Mouse (Mus musculus): Measurements from ENCODE around the gene Atp5b. TPM values are rescaled to one million over a fixed set of nuclear protein-coding genes. Genes with fewer than 3 reads are reported as not detected.
"Not testable (repeated sequence)": the region's sequence is repeated elsewhere in the genome, so short reads cannot be mapped to it uniquely, and the experiment has no call there.

Gene Atp5b
- 1,000 to 10,000 TPM; 1,550 to 1,901 TPM for total RNA-seq (2021)

- intact Hi-C loops (cut with DNase I) = no loop called here
- DNase-seq (ENCODE audit: low spot score in 2 of 2) = peak; percentile 96 to 98
Measured at GRCm38 (mm10) chr10:128082880-128083421, at the start of gene Atp5b. TSS of gene Atp5b (plus strand) at chr10:128083273.

- intact Hi-C loops (cut with DNase I) = no loop called here
- peak; percentile 25 to 32 for DNase-seq (ENCODE audit: low spot score in 2 of 2)
Measured at GRCm38 (mm10) chr10:128036746-128037425, 46.2 kb upstream of the Atp5b start.

- intact Hi-C loops (cut with DNase I) = no loop called here
- no peak for DNase-seq (ENCODE audit: low spot score in 2 of 2)
Measured at GRCm38 (mm10) chr10:128037921-128038320, 45.2 kb upstream of the Atp5b start.

- DNase-seq (ENCODE audit: low spot score in 2 of 2) = no peak
- intact Hi-C loops (cut with DNase I) = no loop called here
Measured at GRCm38 (mm10) chr10:128039167-128039566, 43.9 kb upstream of the Atp5b start.

GRCm38 (mm10) chr10:128039858-128040257 is 43.2 kb upstream of the Atp5b start:
- DNase-seq (ENCODE audit: low spot score in 2 of 2) = no peak
- intact Hi-C loops (cut with DNase I) = no loop called here

GRCm38 (mm10) chr10:128040293-128040692 is 42.8 kb upstream of the Atp5b start:
- no peak for DNase-seq (ENCODE audit: low spot score in 2 of 2)
- intact Hi-C loops (cut with DNase I) = no loop called here

GRCm38 (mm10) chr10:128041636-128042035 is 41.4 kb upstream of the Atp5b start:
- no peak for DNase-seq (ENCODE audit: low spot score in 2 of 2)
- intact Hi-C loops (cut with DNase I) = no loop called here

GRCm38 (mm10) chr10:128042466-128042865 is 40.6 kb upstream of the Atp5b start:
- DNase-seq (ENCODE audit: low spot score in 2 of 2) = no peak
- intact Hi-C loops (cut with DNase I) = no loop called here

- no peak for DNase-seq (ENCODE audit: low spot score in 2 of 2)
- intact Hi-C loops (cut with DNase I) = no loop called here
Measured at GRCm38 (mm10) chr10:128043041-128043835, 39.8 kb upstream of the Atp5b start.

- no peak for DNase-seq (ENCODE audit: low spot score in 2 of 2)
- intact Hi-C loops (cut with DNase I) = no loop called here
Measured at GRCm38 (mm10) chr10:128048157-128048556, 34.9 kb upstream of the Atp5b start.

- intact Hi-C loops (cut with DNase I) = no loop called here
- no peak for DNase-seq (ENCODE audit: low spot score in 2 of 2)
Measured at GRCm38 (mm10) chr10:128049741-128050140, 33.3 kb upstream of the Atp5b start.

GRCm38 (mm10) chr10:128050355-128050754 is 32.7 kb upstream of the Atp5b start:
- intact Hi-C loops (cut with DNase I) = no loop called here
- no peak for DNase-seq (ENCODE audit: low spot score in 2 of 2)

GRCm38 (mm10) chr10:128051589-128051988 is 31.5 kb upstream of the Atp5b start:
- intact Hi-C loops (cut with DNase I) = no loop called here
- DNase-seq (ENCODE audit: low spot score in 2 of 2) = no peak

GRCm38 (mm10) chr10:128052136-128052535 is 30.9 kb upstream of the Atp5b start:
- intact Hi-C loops (cut with DNase I); DNase-seq (ENCODE audit: low spot score in 2 of 2): not testable (repeated sequence)

GRCm38 (mm10) chr10:128053001-128053400 is 30.1 kb upstream of the Atp5b start:
- DNase-seq (ENCODE audit: low spot score in 2 of 2) = no peak
- intact Hi-C loops (cut with DNase I) = no loop called here

- intact Hi-C loops (cut with DNase I) = no loop called here
- no peak for DNase-seq (ENCODE audit: low spot score in 2 of 2)
Measured at GRCm38 (mm10) chr10:128058184-128058583, 24.9 kb upstream of the Atp5b start.

- intact Hi-C loops (cut with DNase I) = no loop called here
Measured at GRCm38 (mm10) chr10:128058601-128059151, 24.4 kb upstream of the Atp5b start, which contains the start of gene Ptges3. TSS of gene Ptges3 (plus strand) at chr10:128058954.

GRCm38 (mm10) chr10:128059207-128059981 is 23.7 kb upstream of the Atp5b start:
- DNase-seq (ENCODE audit: low spot score in 2 of 2) = peak in 1 of 2 experiments; percentile 58
- intact Hi-C loops (cut with DNase I) = no loop called here

More at GRCm38 (mm10) chr10:128058601-128059151, 24.4 kb upstream of the Atp5b start, which contains the start of gene Ptges3:
- peak; percentile 96 to 98 for DNase-seq (ENCODE audit: low spot score in 2 of 2)

- no peak for DNase-seq (ENCODE audit: low spot score in 2 of 2)
- intact Hi-C loops (cut with DNase I) = no loop called here
Measured at GRCm38 (mm10) chr10:128061109-128061508, 22.0 kb upstream of the Atp5b start.

Measured in left cerebral cortex, postnatal 36 days (tissue).